Mouse (Mus musculus): ENCODE measurements at regions not wholly inside any gene's neighbourhood (a gene's known extent, or its start where the extent isn't known, plus 50 kb on each side); places are given as distances from the start of the nearest gene placed in this dataset.

GRCm38 (mm10) chr15:52161568-52162316, 1723.0 kb upstream of the Gm7489 start:
- 9% methylated on average over 19 of the region's 19 CpGs for WGBS
- peak; percentile 91 for DNase-seq (ENCODE audit: low spot score, missing footprints)
- ATAC-seq (ENCODE audit: low FRiP score): peak; percentile 87
- peak overlapping the region; percentile 1; the same call in 1 of the 2 replicates for H3K4me2 ChIP-seq
- peaks cover 20% of the 10 kb centered on the region for H3K4me1 ChIP-seq (ENCODE audit: control insufficient read depth, insufficient read depth, low read length)
- no peak overlapping the region for H3K4me3 ChIP-seq (ENCODE audit: low read depth, low read length)
- no peaks in the 10 kb centered on the region for H3K9me3 ChIP-seq (ENCODE audit: control insufficient read depth, low read length)
- no peaks in the 10 kb centered on the region for H3K36me3 ChIP-seq (ENCODE audit: control insufficient read depth, insufficient read depth, low read length)
- H3K9ac ChIP-seq (ENCODE audit: low read length): peak overlapping the region; percentile 26; the same call in 1 of the 2 replicates
- H3K27me3 ChIP-seq (ENCODE audit: control insufficient read depth, insufficient read depth, low read length): no peaks in the 10 kb centered on the region
- H3K27ac ChIP-seq (ENCODE audit: low read depth, low read length): peak overlapping the region; percentile 70

GRCm38 (mm10) chr15:52166144-52166543, 1718.6 kb upstream of the Gm7489 start:
- DNase-seq (ENCODE audit: low spot score, missing footprints): no peak
- no peaks in the 10 kb centered on the region for H3K9me3 ChIP-seq (ENCODE audit: control insufficient read depth, low read length)
- no peak overlapping the region for H3K27ac ChIP-seq (ENCODE audit: low read depth, low read length)
- 87% methylated on average over 4 of the region's 4 CpGs for WGBS
- H3K27me3 ChIP-seq (ENCODE audit: control insufficient read depth, insufficient read depth, low read length): no peaks in the 10 kb centered on the region
- no peak overlapping the region for H3K4me3 ChIP-seq (ENCODE audit: low read depth, low read length)
- ATAC-seq (ENCODE audit: low FRiP score): no peak
- H3K4me1 ChIP-seq (ENCODE audit: control insufficient read depth, insufficient read depth, low read length): peaks cover 12% of the 10 kb centered on the region
- no peaks in the 10 kb centered on the region for H3K36me3 ChIP-seq (ENCODE audit: control insufficient read depth, insufficient read depth, low read length)
- no peak overlapping the region for H3K4me2 ChIP-seq
- no peak overlapping the region for H3K9ac ChIP-seq (ENCODE audit: low read length)

DNA sequence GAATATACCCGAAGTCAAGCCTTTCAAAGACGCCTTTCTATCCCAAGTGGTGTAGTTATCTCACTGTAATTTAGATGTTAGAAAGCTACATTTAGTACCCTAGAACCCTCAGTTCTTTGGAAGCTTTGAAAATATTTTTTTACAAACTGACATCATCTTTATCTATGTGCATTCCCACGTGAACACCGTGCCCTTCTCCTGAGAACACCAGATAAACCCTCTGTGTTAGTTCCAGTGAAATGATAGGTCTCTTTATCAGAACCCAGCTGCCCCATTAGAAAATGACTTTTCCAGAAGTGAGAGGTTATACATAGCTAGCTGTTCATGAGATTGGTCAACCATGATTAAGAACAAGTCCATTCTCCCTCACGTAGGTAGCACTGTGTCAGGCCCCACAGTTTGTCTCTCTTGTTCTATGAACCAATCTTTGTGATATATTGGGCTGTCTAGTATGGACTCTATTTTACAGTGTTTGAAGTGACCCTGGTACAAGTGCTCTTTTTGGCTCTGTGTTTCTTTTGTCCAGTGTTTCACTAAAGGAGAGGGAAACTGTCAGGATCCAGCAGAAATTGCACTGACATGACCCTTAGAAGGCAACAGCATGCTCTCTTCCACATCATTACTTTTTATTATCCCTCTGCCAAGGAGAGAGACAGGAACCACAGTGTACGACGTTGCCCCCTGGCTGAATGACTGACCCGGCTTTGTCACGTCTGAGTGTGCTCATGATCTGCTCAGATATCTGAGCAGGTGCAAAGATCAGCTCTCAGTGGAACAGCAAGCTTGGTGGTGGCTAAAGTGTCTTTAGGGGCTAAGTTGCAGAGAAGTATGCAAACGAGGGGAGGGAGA, 1717.9 kb upstream of the Gm7489 start:
- ATAC-seq (ENCODE audit: low FRiP score) (no peak), DNase-seq (ENCODE audit: low spot score, missing footprints) (peak; percentile 80)
- Histone ChIP-seq H3K27ac (ENCODE audit: low read depth, low read length) (no peak overlapping the region), H3K4me2 (no peak overlapping the region), H3K27me3 (ENCODE audit: control insufficient read depth, insufficient read depth, low read length) (no peaks in the 10 kb centered on the region), H3K9ac (ENCODE audit: low read length) (no peak overlapping the region), H3K4me1 (ENCODE audit: control insufficient read depth, insufficient read depth, low read length) (peaks cover 5% of the 10 kb centered on the region), H3K9me3 (ENCODE audit: control insufficient read depth, low read length) (no peaks in the 10 kb centered on the region), H3K36me3 (ENCODE audit: control insufficient read depth, insufficient read depth, low read length) (no peaks in the 10 kb centered on the region), H3K4me3 (ENCODE audit: low read depth, low read length) (no peak overlapping the region)
- 83% methylated on average over 10 of the region's 10 CpGs for WGBS

GRCm38 (mm10) chr15:52167811-52168210, 1716.9 kb upstream of the Gm7489 start:
- H3K27me3 ChIP-seq (ENCODE audit: control insufficient read depth, insufficient read depth, low read length): no peaks in the 10 kb centered on the region
- no peak overlapping the region for H3K27ac ChIP-seq (ENCODE audit: low read depth, low read length)
- H3K4me2 ChIP-seq: no peak overlapping the region
- H3K4me3 ChIP-seq (ENCODE audit: low read depth, low read length): no peak overlapping the region
- H3K36me3 ChIP-seq (ENCODE audit: control insufficient read depth, insufficient read depth, low read length): no peaks in the 10 kb centered on the region
- no peak overlapping the region for H3K9ac ChIP-seq (ENCODE audit: low read length)
- whole genome bisulfite sequencing: 83% methylated on average over 5 of the region's 5 CpGs
- ATAC-seq (ENCODE audit: low FRiP score) (no peak), DNase-seq (ENCODE audit: low spot score, missing footprints) (peak; percentile 19)
- H3K4me1 ChIP-seq (ENCODE audit: control insufficient read depth, insufficient read depth, low read length): no peaks in the 10 kb centered on the region
- H3K9me3 ChIP-seq (ENCODE audit: control insufficient read depth, low read length): no peaks in the 10 kb centered on the region

GRCm38 (mm10) chr15:52176951-52177350, 1707.8 kb upstream of the Gm7489 start:
- peak; percentile 73 for DNase-seq (ENCODE audit: low spot score, missing footprints)
- Histone ChIP-seq H3K9me3 (ENCODE audit: control insufficient read depth, low read length) (no peaks in the 10 kb centered on the region), H3K36me3 (ENCODE audit: control insufficient read depth, insufficient read depth, low read length) (no peaks in the 10 kb centered on the region), H3K27me3 (ENCODE audit: control insufficient read depth, insufficient read depth, low read length) (no peaks in the 10 kb centered on the region), H3K4me1 (ENCODE audit: control insufficient read depth, insufficient read depth, low read length) (no peaks in the 10 kb centered on the region), H3K4me2 (no peak overlapping the region), H3K27ac (ENCODE audit: low read depth, low read length) (no peak overlapping the region), H3K4me3 (ENCODE audit: low read depth, low read length) (no peak overlapping the region), H3K9ac (ENCODE audit: low read length) (no peak overlapping the region)
- ATAC-seq (ENCODE audit: low FRiP score): no peak
- WGBS: 95% methylated on average over 1 of the region's 1 CpGs

GRCm38 (mm10) chr15:52178668-52179067, 1706.0 kb upstream of the Gm7489 start:
- H3K4me3 ChIP-seq (ENCODE audit: low read depth, low read length): no peak overlapping the region

DNA sequence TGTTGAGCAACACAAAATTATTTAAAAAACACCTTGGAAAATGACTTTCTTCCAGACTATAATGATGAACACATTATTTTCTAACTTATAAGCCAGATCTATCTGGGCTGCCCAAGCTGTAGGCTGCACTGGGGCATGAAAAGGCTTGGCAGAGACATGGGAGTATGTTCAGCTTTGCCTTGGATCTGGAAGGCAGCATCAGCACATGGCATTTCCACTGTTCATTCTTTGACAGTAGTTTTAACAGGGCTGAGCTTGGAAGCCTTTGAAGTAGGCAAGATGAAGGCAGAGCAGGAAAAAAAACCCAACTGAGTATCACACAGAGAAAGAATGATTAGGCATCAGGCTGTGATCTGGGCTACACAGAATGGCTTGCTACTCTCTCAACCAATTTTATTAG, 1705.3 kb upstream of the Gm7489 start:
- no peak overlapping the region for H3K27ac ChIP-seq (ENCODE audit: low read depth, low read length)
- no peaks in the 10 kb centered on the region for H3K27me3 ChIP-seq (ENCODE audit: control insufficient read depth, insufficient read depth, low read length)
- no peaks in the 10 kb centered on the region for H3K4me1 ChIP-seq (ENCODE audit: control insufficient read depth, insufficient read depth, low read length)
- H3K36me3 ChIP-seq (ENCODE audit: control insufficient read depth, insufficient read depth, low read length): no peaks in the 10 kb centered on the region
- H3K9me3 ChIP-seq (ENCODE audit: control insufficient read depth, low read length): no peaks in the 10 kb centered on the region
- no peak for DNase-seq (ENCODE audit: low spot score, missing footprints)
- H3K4me2 ChIP-seq: no peak overlapping the region
- ATAC-seq (ENCODE audit: low FRiP score): no peak
- no peak overlapping the region for H3K4me3 ChIP-seq (ENCODE audit: low read depth, low read length)
- H3K9ac ChIP-seq (ENCODE audit: low read length): no peak overlapping the region

More at GRCm38 (mm10) chr15:52178668-52179067, 1706.0 kb upstream of the Gm7489 start:
- DNase-seq (ENCODE audit: low spot score, missing footprints) (peak; percentile 56), ATAC-seq (ENCODE audit: low FRiP score) (no peak)
- H3K9ac ChIP-seq (ENCODE audit: low read length): no peak overlapping the region
- H3K36me3 ChIP-seq (ENCODE audit: control insufficient read depth, insufficient read depth, low read length): no peaks in the 10 kb centered on the region
- no peaks in the 10 kb centered on the region for H3K27me3 ChIP-seq (ENCODE audit: control insufficient read depth, insufficient read depth, low read length)
- H3K4me1 ChIP-seq (ENCODE audit: control insufficient read depth, insufficient read depth, low read length): no peaks in the 10 kb centered on the region
- no peak overlapping the region for H3K27ac ChIP-seq (ENCODE audit: low read depth, low read length)
- no peak overlapping the region for H3K4me2 ChIP-seq
- 91% methylated on average over 3 of the region's 3 CpGs for WGBS
- no peaks in the 10 kb centered on the region for H3K9me3 ChIP-seq (ENCODE audit: control insufficient read depth, low read length)

- Histone ChIP-seq H3K27ac (ENCODE audit: low read depth, low read length) (no peak overlapping the region), H3K36me3 (ENCODE audit: control insufficient read depth, insufficient read depth, low read length) (no peaks in the 10 kb centered on the region), H3K27me3 (ENCODE audit: control insufficient read depth, insufficient read depth, low read length) (no peaks in the 10 kb centered on the region), H3K4me3 (ENCODE audit: low read depth, low read length) (no peak overlapping the region), H3K9me3 (ENCODE audit: control insufficient read depth, low read length) (no peaks in the 10 kb centered on the region), H3K9ac (ENCODE audit: low read length) (no peak overlapping the region), H3K4me1 (ENCODE audit: control insufficient read depth, insufficient read depth, low read length) (no peaks in the 10 kb centered on the region), H3K4me2 (no peak overlapping the region)
- WGBS: 69% methylated on average over 3 of the region's 3 CpGs
- ATAC-seq (ENCODE audit: low FRiP score) (no peak), DNase-seq (ENCODE audit: low spot score, missing footprints) (peak; percentile 14)
These were observed 1693.5 kb upstream of the Gm7489 start for GRCm38 (mm10) chr15:52191176-52191575.

DNA sequence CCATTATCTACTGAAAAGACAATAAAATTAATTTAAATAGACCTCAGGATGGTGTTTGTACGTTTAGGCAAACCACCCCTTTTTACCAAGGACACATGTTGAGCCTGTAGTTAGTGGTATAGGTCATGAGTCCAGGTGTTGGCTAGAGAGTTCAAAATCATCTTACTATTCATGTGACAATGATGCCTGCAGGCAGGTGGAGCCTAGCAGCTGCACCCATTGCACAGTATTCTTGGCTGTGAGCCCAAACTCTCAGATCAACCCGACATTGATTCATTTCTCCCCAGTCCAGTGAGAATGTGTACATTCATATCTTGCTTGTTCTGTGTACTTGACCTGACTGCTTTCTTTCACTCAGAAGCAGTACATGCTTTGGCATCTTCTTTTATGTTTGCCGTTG, 1677.4 kb upstream of the Gm7489 start:
- DNase-seq (ENCODE audit: low spot score, missing footprints) (no peak), ATAC-seq (ENCODE audit: low FRiP score) (no peak)
- 87% methylated on average over 3 of the region's 3 CpGs for WGBS
- Histone ChIP-seq H3K9me3 (ENCODE audit: control insufficient read depth, low read length) (no peaks in the 10 kb centered on the region), H3K4me2 (no peak overlapping the region), H3K27me3 (ENCODE audit: control insufficient read depth, insufficient read depth, low read length) (no peaks in the 10 kb centered on the region), H3K9ac (ENCODE audit: low read length) (no peak overlapping the region), H3K27ac (ENCODE audit: low read depth, low read length) (no peak overlapping the region), H3K36me3 (ENCODE audit: control insufficient read depth, insufficient read depth, low read length) (no peaks in the 10 kb centered on the region), H3K4me1 (ENCODE audit: control insufficient read depth, insufficient read depth, low read length) (no peaks in the 10 kb centered on the region), H3K4me3 (ENCODE audit: low read depth, low read length) (no peak overlapping the region)

Measured in midbrain, embryonic 11.5 days (tissue).